Mouse (Mus musculus): ENCODE results near the gene Tfam. TPM values are rescaled to one million over a fixed set of nuclear protein-coding genes. Genes with fewer than 3 reads are reported as not detected.

Gene Tfam
- polyA plus RNA-seq, 1 experiment from 2014 or later = 81.1 TPM

DNA sequence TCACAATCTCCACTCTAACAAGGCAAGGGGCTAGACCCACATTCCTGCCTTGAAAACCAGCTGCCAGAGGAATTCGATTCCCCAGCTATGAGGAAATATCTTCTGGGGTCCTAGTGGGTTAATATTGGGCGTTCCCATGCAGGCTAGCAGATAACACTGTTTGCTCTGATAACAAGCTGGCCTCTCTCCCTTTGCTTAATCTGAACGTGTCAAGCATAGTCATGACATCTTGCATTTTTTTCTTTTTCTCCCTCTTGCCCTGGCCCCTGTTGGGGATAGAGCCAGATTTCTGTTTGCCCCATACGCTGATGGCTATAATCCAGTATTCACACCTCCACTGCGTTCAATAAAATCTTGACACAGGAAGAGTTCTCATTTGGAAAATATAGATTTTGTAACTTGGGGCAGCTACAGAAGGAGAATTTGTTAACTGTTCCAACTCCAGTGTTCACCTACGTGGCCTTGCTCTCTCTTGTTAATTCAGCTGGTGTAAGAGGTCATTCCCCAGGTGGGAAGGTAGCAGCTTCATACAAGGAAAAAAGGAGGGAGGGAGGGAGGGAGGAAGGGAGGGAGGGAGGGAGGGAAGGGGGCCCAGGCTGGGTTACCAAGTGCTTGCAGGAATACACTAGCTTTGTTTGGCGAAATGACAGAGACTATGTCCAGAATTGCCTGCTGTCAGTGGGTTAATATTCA is 54.6 kb downstream of the Tfam start:
- no peak overlapping the region for H3K4me2 ChIP-seq

DNA sequence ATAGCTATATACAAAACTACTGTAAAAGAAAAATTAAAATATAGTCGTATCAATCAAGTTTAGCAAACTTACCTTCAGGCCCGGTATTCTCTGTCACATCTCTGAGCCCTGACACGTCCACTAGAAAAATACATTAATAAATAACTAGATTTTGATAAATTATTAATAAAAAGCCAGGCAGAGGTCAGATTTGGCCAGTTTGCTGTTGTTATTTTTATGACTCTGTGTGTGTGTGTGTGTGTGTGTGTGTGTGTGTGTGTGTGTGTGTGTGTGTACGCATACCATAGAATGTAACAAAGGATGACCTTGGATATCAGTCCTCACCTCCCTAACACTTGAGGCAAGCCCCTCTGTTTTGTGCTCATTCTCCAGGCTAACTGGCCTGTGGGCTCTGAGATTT is 56.1 kb downstream of the Tfam start:
- no peak overlapping the region for H3K27ac ChIP-seq
- no peak overlapping the region for H3K4me2 ChIP-seq
- H3K36me3 ChIP-seq (replicated peaks) = no peaks in the 10 kb centered on the region
- no peak overlapping the region for H3K4me3 ChIP-seq (replicated peaks)
- no peak overlapping the region for H3K9ac ChIP-seq
- H3K27me3 ChIP-seq = no peaks in the 10 kb centered on the region
- H3K4me1 ChIP-seq = no peaks in the 10 kb centered on the region
- ATAC-seq (ENCODE audit: low FRiP score) = no peak
- H3K9me3 ChIP-seq = 0 out of 2 replicates have a peak, but pooled peaks cover 4% of the 10 kb centered on the region
- 92% methylated on average over 4 of the region's 4 CpGs for WGBS

More for the DNA sequence above, 54.6 kb downstream of the Tfam start:
- Histone ChIP-seq H3K36me3 (replicated peaks) (no peaks in the 10 kb centered on the region), H3K9me3 (0 out of 2 replicates have a peak, but pooled peaks cover 4% of the 10 kb centered on the region), H3K4me3 (replicated peaks) (no peak overlapping the region), H3K9ac (no peak overlapping the region), H3K27ac (no peak overlapping the region), H3K27me3 (no peaks in the 10 kb centered on the region), H3K4me1 (no peaks in the 10 kb centered on the region)
- 71% methylated on average over 7 of the region's 7 CpGs for WGBS
- ATAC-seq (ENCODE audit: low FRiP score) = no peak

DNA sequence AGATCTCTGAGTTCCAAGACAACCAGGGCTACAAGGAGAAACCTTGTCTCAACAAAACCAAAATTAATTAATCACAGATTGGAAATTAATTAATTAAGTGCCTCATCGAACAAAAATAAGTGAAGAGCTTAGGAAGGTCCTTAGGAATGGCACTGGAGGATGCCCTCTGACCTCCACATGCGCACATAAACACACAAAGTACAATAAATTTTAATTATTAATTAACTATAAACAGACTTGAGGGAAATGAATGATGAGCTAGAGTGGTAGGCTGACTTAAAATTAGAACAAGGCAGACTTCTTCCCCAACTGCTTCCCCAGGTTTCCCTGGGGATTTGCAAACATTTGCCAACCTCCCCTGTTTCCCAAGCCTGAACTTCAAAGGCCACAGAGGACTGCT is 57.0 kb downstream of the Tfam start:
- H3K4me3 ChIP-seq (replicated peaks) = no peak overlapping the region
- no peak overlapping the region for H3K27ac ChIP-seq
- 84% methylated on average over 2 of the region's 2 CpGs for WGBS

DNA sequence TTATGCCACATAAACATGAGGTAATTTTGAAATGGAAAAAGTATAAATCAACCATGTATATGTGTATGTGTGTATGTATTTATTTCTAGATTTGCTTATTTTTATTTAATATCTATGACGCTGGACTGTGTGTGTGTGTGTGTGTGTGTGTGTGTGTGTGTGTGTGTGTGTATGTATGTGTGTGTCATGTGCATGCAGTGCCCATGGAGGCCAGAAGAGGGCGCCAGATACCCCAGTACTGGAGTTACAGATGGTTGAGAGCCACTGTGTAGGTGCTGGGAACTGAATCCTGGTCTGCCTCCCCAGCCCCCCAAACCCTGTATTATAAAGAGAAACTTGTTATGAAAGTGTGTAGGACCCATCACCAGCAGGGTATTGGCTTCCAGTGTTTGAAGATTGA is 58.0 kb downstream of the Tfam start:
- 73% methylated on average over 2 of the region's 2 CpGs for WGBS
- Histone ChIP-seq H3K4me3 (replicated peaks) (no peak overlapping the region), H3K36me3 (replicated peaks) (no peaks in the 10 kb centered on the region), H3K4me2 (no peak overlapping the region), H3K9ac (no peak overlapping the region), H3K4me1 (no peaks in the 10 kb centered on the region), H3K27ac (no peak overlapping the region), H3K9me3 (0 out of 2 replicates have a peak, but pooled peaks cover 4% of the 10 kb centered on the region), H3K27me3 (no peaks in the 10 kb centered on the region)
- ATAC-seq (ENCODE audit: low FRiP score) = no peak

More for the DNA sequence above, 57.0 kb downstream of the Tfam start:
- no peak overlapping the region for H3K4me2 ChIP-seq
- no peaks in the 10 kb centered on the region for H3K27me3 ChIP-seq
- no peaks in the 10 kb centered on the region for H3K4me1 ChIP-seq
- H3K36me3 ChIP-seq (replicated peaks) = no peaks in the 10 kb centered on the region
- H3K9ac ChIP-seq = no peak overlapping the region
- ATAC-seq (ENCODE audit: low FRiP score) = no peak
- H3K9me3 ChIP-seq = 0 out of 2 replicates have a peak, but pooled peaks cover 4% of the 10 kb centered on the region

DNA sequence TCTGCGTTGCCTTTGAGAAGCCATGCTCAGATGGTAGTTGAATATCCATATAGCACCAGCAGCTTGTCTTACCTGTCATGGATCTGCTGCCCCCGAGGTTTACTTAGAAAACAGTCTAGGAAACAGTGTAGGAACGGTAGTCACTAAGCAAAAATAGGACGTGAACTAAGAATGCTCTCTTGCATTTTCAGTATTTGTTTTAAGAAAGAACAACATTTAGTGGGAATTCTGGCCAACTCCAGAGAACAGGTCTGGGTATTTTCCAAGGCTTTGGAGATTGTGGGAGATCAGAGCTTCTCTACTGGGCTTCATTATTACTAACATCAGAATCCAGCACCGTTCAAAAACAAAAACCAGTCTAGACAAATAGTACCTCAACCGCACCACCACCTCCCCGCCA is 60.9 kb downstream of the Tfam start:
- Histone ChIP-seq H3K9me3 (0 out of 2 replicates have a peak, but pooled peaks cover 4% of the 10 kb centered on the region), H3K27me3 (no peaks in the 10 kb centered on the region), H3K4me2 (no peak overlapping the region), H3K27ac (no peak overlapping the region), H3K36me3 (replicated peaks) (no peaks in the 10 kb centered on the region), H3K4me3 (replicated peaks) (no peak overlapping the region), H3K9ac (no peak overlapping the region), H3K4me1 (no peaks in the 10 kb centered on the region)
- WGBS = 90% methylated on average over 7 of the region's 7 CpGs
- ATAC-seq (ENCODE audit: low FRiP score) = no peak

DNA sequence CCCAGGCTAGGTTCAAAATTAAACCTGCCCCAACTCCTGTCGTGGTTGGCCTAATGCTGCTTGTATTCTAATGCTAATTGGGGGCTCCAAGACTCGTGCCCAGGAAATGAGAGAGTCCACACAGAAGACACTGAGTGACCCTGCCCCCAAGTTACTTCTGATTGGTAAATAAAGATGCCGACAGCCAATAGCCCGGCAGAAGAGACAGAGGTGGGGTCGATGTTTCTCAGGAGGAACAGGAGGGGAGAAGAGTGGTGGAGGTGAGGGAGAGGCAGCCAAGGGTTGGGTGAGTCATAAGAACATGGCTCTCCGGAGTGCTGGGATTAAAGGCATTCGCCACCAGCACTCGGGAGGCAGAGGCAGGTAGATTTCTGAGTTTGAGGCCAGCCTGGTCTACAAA is 61.7 kb downstream of the Tfam start:
- H3K27me3 ChIP-seq = no peaks in the 10 kb centered on the region
- no peak for ATAC-seq (ENCODE audit: low FRiP score)
- 75% methylated on average over 8 of the region's 8 CpGs for WGBS
- no peak overlapping the region for H3K27ac ChIP-seq
- no peak overlapping the region for H3K4me3 ChIP-seq (replicated peaks)
- no peak overlapping the region for H3K4me2 ChIP-seq
- no peaks in the 10 kb centered on the region for H3K36me3 ChIP-seq (replicated peaks)
- no peak overlapping the region for H3K9ac ChIP-seq
- H3K4me1 ChIP-seq = no peaks in the 10 kb centered on the region
- H3K9me3 ChIP-seq = 0 out of 2 replicates have a peak, but pooled peaks cover 4% of the 10 kb centered on the region

Other genes with a start within 250 kb of the Tfam start
- 5.7 and 6.8 TPM in 2 replicates for gene Bicc1, start 78.6 kb downstream of the Tfam start, polyA plus RNA-seq (2016; fragmentation: Nextera tagmentation; extraction: Ambion mirVana)
- 136 and 153 TPM in 2 replicates for gene Ube2d1, start 47.0 kb upstream of the Tfam start, polyA plus RNA-seq (2016; fragmentation: Nextera tagmentation; extraction: Ambion mirVana)
- gene Cisd1, start 106.7 kb upstream of the Tfam start, polyA plus RNA-seq (2016; fragmentation: Nextera tagmentation; extraction: Ambion mirVana) = 160 and 169 TPM in 2 replicates
- 24.8 and 25.9 TPM in 2 replicates for gene Ipmk, start 109.5 kb upstream of the Tfam start, polyA plus RNA-seq (2016; fragmentation: Nextera tagmentation; extraction: Ambion mirVana)

All from forebrain, embryonic 12.5 days (tissue).